Mouse (Mus musculus) liver, embryonic 12.5 days (tissue): ENCODE measurements around the gene Sowaha. TPM values are rescaled to one million over a fixed set of nuclear protein-coding genes. Genes with fewer than 3 reads are reported as not detected.

ENCODE experiments used
- ATAC-seq: fragments of 200-750 bp; cut with Nextera tagmentation; 2 replicates; pipeline ENCODE4 v1.8.0; 2017; ENCODE audit warnings: moderate number of reproducible peaks, mild to moderate bottlenecking, moderate library complexity
- H3K27ac ChIP-seq: fragments of 300-500 bp; sonication (generic); 2 replicates; pipeline ENCODE4 v1.5.1; 2016; ENCODE audit warnings: mild to moderate bottlenecking
- H3K27me3 ChIP-seq: fragments of 300-500 bp; sonication (generic); replicated peaks from 2 replicates; pipeline ENCODE4 v1.6.1; 2016; ENCODE audit warnings: mild to moderate bottlenecking, moderate library complexity
- H3K36me3 ChIP-seq: fragments of 300-500 bp; sonication (generic); 2 replicates; pipeline ENCODE4 v1.6.1; 2016; ENCODE audit warnings: mild to moderate bottlenecking, moderate library complexity
- H3K4me1 ChIP-seq: fragments of 300-500 bp; sonication (generic); 2 replicates; pipeline ENCODE4 v1.6.1; 2016
- H3K4me2 ChIP-seq: fragments of 300-500 bp; sonication (generic); 2 replicates; pipeline ENCODE4 v1.6.1; 2016; ENCODE audit warnings: mild to moderate bottlenecking, moderate library complexity
- H3K4me3 ChIP-seq: fragments of 300-500 bp; sonication (generic); 2 replicates; pipeline ENCODE4 v1.5.1; 2016; ENCODE audit warnings: mild to moderate bottlenecking, moderate library complexity
- H3K9ac ChIP-seq: fragments of 300-500 bp; sonication (generic); 2 replicates; pipeline ENCODE4 v1.6.1; 2016; ENCODE audit warnings: mild to moderate bottlenecking, moderate library complexity
- H3K9me3 ChIP-seq: fragments of 300-500 bp; sonication (generic); replicated peaks from 2 replicates; pipeline ENCODE4 v1.6.1; 2016; ENCODE audit warnings: mild to moderate bottlenecking, moderate library complexity
- WGBS: fragments of 180-500 bp; shearing (Covaris S2); methylation state at CpG from one replicate; pipeline ENCODE4 v1.1.7; 2016; ENCODE audit not compliant: insufficient replicate concordance; 5-methylcytosine and 5-hydroxymethylcytosine counted together
- polyA plus RNA-seq: library from polyadenylated mRNA; unstranded; fragments of >200 nt; fragmentation: Nextera tagmentation; extraction: Ambion mirVana; gene quantifications from 2 replicates; pipeline ENCODE4 v1.2.1, GENCODE M21; 2016

Gene Sowaha
- polyA plus RNA-seq, 1 experiment from 2014 or later: 9.8 TPM

DNA sequence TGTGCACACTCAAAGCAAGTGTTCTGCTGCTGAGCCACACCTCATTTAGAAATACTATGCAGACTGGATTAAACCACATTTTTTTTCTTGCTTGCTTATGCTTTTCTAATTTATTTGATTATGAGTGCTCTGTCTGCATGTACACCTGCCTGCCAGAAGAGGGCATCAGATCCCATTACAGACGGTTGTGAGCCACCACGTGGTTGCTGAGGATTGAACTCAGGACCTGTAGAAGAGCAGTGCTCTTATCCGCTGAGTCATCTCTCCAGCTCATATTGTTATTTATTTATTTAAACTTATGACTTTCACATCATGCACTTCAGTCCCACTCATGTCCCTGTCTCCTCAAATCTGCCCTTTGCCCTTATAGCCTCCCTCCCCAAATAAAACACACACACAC, 5.6 kb upstream of the Sowaha start:
- no peak for ATAC-seq
- no peak overlapping the region for H3K4me3 ChIP-seq
- WGBS: 39% methylated on average over 3 of the region's 3 CpGs
- no peak overlapping the region for H3K9ac ChIP-seq
- H3K4me1 ChIP-seq: peaks cover 56% of the 10 kb centered on the region
- peaks cover 28% of the 10 kb centered on the region for H3K27me3 ChIP-seq
- H3K9me3 ChIP-seq: 0 out of 2 replicates have a peak, but pooled peaks cover 2% of the 10 kb centered on the region
- no peak overlapping the region for H3K4me2 ChIP-seq
- H3K36me3 ChIP-seq: no peaks in the 10 kb centered on the region
- H3K27ac ChIP-seq: no peak overlapping the region

- Histone ChIP-seq H3K36me3 (no peaks in the 10 kb centered on the region), H3K27me3 (peaks cover 49% of the 10 kb centered on the region), H3K27ac (peak overlapping the region; percentile 99), H3K9me3 (no peaks in the 10 kb centered on the region), H3K9ac (peak overlapping the region; percentile 70), H3K4me1 (peaks cover 80% of the 10 kb centered on the region), H3K4me2 (peak overlapping the region; percentile 65), H3K4me3 (peak overlapping the region; percentile 30; the same call in 1 of the 2 replicates)
- WGBS: 30% methylated on average over 9 of the region's 9 CpGs
- peak; percentile 83 for ATAC-seq
Observed at GRCm38 (mm10) chr11:53483159-53483891, 3.3 kb upstream of the Sowaha start.

GRCm38 (mm10) chr11:53481088-53481730, 1.1 kb upstream of the Sowaha start:
- H3K27ac ChIP-seq: peak overlapping the region; percentile 99
- H3K4me1 ChIP-seq: peaks cover 72% of the 10 kb centered on the region
- peak overlapping the region; percentile 73 for H3K4me3 ChIP-seq
- peaks cover 46% of the 10 kb centered on the region for H3K27me3 ChIP-seq
- peak overlapping the region; percentile 47 for H3K9ac ChIP-seq
- WGBS: 31% methylated on average over 4 of the region's 4 CpGs
- no peaks in the 10 kb centered on the region; the same call in 1 of the 2 replicates for H3K36me3 ChIP-seq
- H3K4me2 ChIP-seq: peak overlapping the region; percentile 88
- peak; percentile 84 for ATAC-seq
- no peaks in the 10 kb centered on the region for H3K9me3 ChIP-seq

DNA sequence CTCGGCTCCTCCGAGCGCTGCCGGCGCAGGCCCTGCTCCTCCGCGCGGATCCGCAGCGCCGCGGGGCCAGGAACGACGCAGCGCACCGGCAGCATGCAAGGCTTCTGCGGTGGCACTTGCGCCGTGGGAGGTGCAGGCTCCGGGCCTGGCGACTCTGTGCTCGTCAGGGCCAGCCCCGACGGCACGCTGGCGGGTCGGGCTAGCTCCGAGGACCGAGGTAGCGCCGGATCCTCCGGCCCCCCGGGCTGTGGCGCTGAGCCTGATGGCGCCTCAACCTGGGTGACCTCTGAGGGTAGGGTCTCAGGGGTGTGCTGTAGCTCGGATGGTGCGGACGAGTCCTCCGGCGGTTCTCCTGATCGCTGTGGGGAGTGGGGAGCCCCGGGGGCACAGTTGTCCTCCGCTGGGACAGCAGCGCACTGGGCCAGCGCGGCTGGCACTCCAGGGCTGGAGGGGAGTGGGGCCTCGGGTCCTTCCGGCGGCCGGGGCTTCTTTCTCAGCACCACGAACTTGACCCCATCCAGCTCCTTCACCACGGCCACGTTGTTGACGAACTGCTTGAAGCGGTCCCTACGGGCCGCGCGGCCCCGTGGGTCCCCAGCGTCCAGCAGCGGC, 797 bp downstream of the Sowaha start:
- Histone ChIP-seq H3K4me3 (peak overlapping the region; percentile 73), H3K9me3 (no peaks in the 10 kb centered on the region), H3K4me2 (peak overlapping the region; percentile 88), H3K27ac (peak overlapping the region; percentile 99), H3K4me1 (peaks cover 62% of the 10 kb centered on the region), H3K36me3 (no peaks in the 10 kb centered on the region; the same call in 1 of the 2 replicates), H3K27me3 (peaks cover 62% of the 10 kb centered on the region), H3K9ac (peak overlapping the region; percentile 83)
- 2% methylated on average over 62 of the region's 62 CpGs for WGBS
- ATAC-seq: no peak

GRCm38 (mm10) chr11:53478383-53479170, 1.5 kb downstream of the Sowaha start:
- peak overlapping the region; percentile 99; the same call in 1 of the 2 replicates for H3K27ac ChIP-seq
- ATAC-seq: no peak
- H3K4me2 ChIP-seq: peak overlapping the region; percentile 88

GRCm38 (mm10) chr11:53477833-53478232, 2.2 kb downstream of the Sowaha start:
- peak overlapping the region; percentile 73 for H3K4me3 ChIP-seq
- 28% methylated on average over 7 of the region's 7 CpGs for WGBS
- no peak overlapping the region for H3K27ac ChIP-seq
- ATAC-seq: no peak
- H3K27me3 ChIP-seq: peaks cover 75% of the 10 kb centered on the region
- H3K9me3 ChIP-seq: no peaks in the 10 kb centered on the region
- H3K4me1 ChIP-seq: peaks cover 48% of the 10 kb centered on the region
- no peaks in the 10 kb centered on the region; the same call in 1 of the 2 replicates for H3K36me3 ChIP-seq
- no peak overlapping the region for H3K9ac ChIP-seq
- peak overlapping the region; percentile 88 for H3K4me2 ChIP-seq

More at GRCm38 (mm10) chr11:53478383-53479170, 1.5 kb downstream of the Sowaha start:
- H3K9ac ChIP-seq: peak overlapping the region; percentile 83
- no peaks in the 10 kb centered on the region; the same call in 1 of the 2 replicates for H3K36me3 ChIP-seq
- peaks cover 55% of the 10 kb centered on the region for H3K4me1 ChIP-seq
- H3K4me3 ChIP-seq: peak overlapping the region; percentile 73
- WGBS: 10% methylated on average over 79 of the region's 79 CpGs
- peaks cover 69% of the 10 kb centered on the region for H3K27me3 ChIP-seq
- H3K9me3 ChIP-seq: no peaks in the 10 kb centered on the region

- peaks cover 95% of the 10 kb centered on the region for H3K27me3 ChIP-seq
- no peak for ATAC-seq
- H3K36me3 ChIP-seq: no peaks in the 10 kb centered on the region; the same call in 1 of the 2 replicates
- H3K9ac ChIP-seq: no peak overlapping the region
- no peaks in the 10 kb centered on the region for H3K9me3 ChIP-seq
- H3K4me2 ChIP-seq: no peak overlapping the region
- H3K27ac ChIP-seq: no peak overlapping the region
- H3K4me3 ChIP-seq: no peak overlapping the region
- peaks cover 32% of the 10 kb centered on the region for H3K4me1 ChIP-seq
- 39% methylated on average over 8 of the region's 8 CpGs for WGBS
Observed at GRCm38 (mm10) chr11:53475620-53476019, 4.5 kb downstream of the Sowaha start.

GRCm38 (mm10) chr11:53472709-53473108, 7.4 kb downstream of the Sowaha start:
- 64% methylated on average over 3 of the region's 3 CpGs for WGBS
- Histone ChIP-seq H3K4me2 (no peak overlapping the region), H3K4me1 (peaks cover 9% of the 10 kb centered on the region), H3K4me3 (no peak overlapping the region), H3K27ac (no peak overlapping the region), H3K27me3 (peaks cover 94% of the 10 kb centered on the region), H3K36me3 (no peaks in the 10 kb centered on the region), H3K9me3 (no peaks in the 10 kb centered on the region), H3K9ac (no peak overlapping the region)
- no peak for ATAC-seq

DNA sequence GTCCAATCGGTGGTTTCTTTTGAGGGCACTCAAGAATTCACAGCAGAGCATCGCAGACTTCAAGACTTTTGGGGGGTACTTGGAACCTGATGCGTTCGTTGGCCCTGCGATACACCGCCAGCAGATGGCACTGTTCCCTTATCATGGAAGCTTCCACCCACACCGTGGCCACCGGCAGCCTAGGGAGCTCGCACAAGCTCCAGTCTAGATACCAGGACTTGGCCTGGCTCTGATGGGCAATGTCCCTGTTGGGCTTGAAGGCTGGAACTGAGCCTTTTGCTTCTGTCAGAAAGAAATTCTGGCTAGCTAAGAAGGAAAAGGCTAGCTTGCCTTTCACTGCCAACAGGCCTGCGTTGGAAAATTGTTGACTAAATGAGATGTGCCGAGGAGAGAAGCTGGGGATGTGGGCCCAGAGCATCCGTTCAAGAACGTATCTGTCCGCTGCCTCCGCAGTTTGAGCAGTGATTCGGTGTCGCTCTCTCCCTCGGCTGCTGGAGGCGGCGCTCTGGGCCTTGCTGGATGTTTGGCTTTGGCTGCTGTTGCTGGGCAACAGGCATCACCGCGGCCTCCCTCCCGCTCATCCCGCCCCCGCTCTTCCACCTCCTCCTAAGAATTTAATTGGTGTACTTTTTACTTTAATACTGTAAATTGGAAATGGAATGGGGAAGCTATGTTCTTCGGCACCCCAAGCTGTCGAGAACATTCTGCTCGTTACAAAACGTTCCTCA, 9.9 kb downstream of the Sowaha start, which contains the start of gene Gm9837:
TSS of gene Gm9837 (minus strand) at position 512 of the 728 bp plus-strand sequence.
- H3K9ac ChIP-seq: no peak within 1 kb of the TSS
- no peaks in the 10 kb centered on the region for H3K9me3 ChIP-seq
- whole genome bisulfite sequencing: 7% methylated on average over 29 of the region's 29 CpGs
- no peak within 1 kb of the TSS for H3K27ac ChIP-seq
- peaks cover 97% of the 10 kb centered on the region for H3K27me3 ChIP-seq
- peak; percentile 76 for ATAC-seq
- H3K4me2 ChIP-seq: peak within 1 kb of the TSS; percentile 41
- no peak within 1 kb of the TSS for H3K4me3 ChIP-seq
- H3K4me1 ChIP-seq: peaks cover 19% of the 10 kb centered on the region
- H3K36me3 ChIP-seq: no peaks in the 10 kb centered on the region

DNA sequence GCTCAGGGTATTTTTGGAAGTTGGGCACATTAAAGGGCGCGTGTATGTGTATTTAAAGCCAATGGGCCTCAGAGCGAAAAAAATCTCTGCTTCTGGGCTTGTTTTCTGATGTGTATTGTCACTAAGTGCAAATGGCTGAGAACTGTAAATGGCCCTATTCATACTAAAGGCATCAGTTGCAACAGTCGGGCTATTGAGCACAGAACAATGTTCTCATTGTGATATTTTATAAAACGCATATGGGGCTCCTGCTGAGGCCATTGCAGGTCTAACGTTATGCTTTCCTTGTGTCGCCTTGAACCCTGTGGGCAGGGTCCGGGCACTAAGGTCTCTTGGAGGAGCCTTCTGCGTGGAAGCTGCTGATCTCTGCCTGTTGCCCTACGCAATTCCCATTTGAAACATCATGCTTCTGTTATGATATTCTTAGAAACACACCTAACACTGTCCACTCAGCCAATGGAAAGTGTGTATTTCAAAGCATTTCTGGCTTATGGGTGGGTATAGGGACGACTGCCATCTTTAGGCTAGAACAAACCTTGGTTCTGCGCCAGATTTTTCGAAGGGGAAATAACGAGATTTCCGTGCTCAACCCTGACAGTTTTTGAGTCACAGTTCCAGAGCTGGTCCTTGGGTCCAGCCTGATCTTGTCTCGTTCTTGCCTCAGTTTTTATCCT, 10.6 kb downstream of the Sowaha start:
- H3K4me2 ChIP-seq: peak overlapping the region; percentile 41
- H3K27ac ChIP-seq: no peak overlapping the region
- no peaks in the 10 kb centered on the region for H3K9me3 ChIP-seq
- no peak for ATAC-seq
- no peak overlapping the region for H3K9ac ChIP-seq
- 42% methylated on average over 16 of the region's 16 CpGs for WGBS
- H3K27me3 ChIP-seq: peaks cover 97% of the 10 kb centered on the region
- H3K4me1 ChIP-seq: peaks cover 19% of the 10 kb centered on the region
- H3K4me3 ChIP-seq: no peak overlapping the region
- H3K36me3 ChIP-seq: no peaks in the 10 kb centered on the region
